Mouse (Mus musculus) ES-Bruce4 (cell line): ENCODE data around the gene Gm32742. TPM values are rescaled to one million over a fixed set of nuclear protein-coding genes. Genes with fewer than 3 reads are reported as not detected.

Experiments used
- H3K27ac ChIP-seq: 2 replicates; pipeline ENCODE4 v1.5.1; 2012; ENCODE audit warnings: low read length, inconsistent platforms; ENCODE audit not compliant: insufficient read depth
- H3K27me3 ChIP-seq: 2 replicates; pipeline ENCODE4 v1.6.1; 2012; ENCODE audit warnings: mild to moderate bottlenecking, low read length, inconsistent platforms; ENCODE audit not compliant: control insufficient read depth, poor library complexity, insufficient read depth, severe bottlenecking
- H3K36me3 ChIP-seq: 2 replicates; pipeline ENCODE4 v1.6.1; 2012; ENCODE audit warnings: inconsistent platforms, mild to moderate bottlenecking, low read length, moderate library complexity; ENCODE audit not compliant: control insufficient read depth, poor library complexity, insufficient read depth, severe bottlenecking
- H3K4me1 ChIP-seq: one replicate; pipeline ENCODE4 v1.8.1; 2011; ENCODE audit warnings: low read length; ENCODE audit not compliant: control insufficient read depth, insufficient read depth
- H3K4me3 ChIP-seq: 2 replicates; pipeline ENCODE4 v1.5.1; 2011; ENCODE audit warnings: low read depth, mild to moderate bottlenecking, low read length
- H3K9ac ChIP-seq: 2 replicates; pipeline ENCODE4 v1.6.1; 2012; ENCODE audit warnings: low read depth, mild to moderate bottlenecking, inconsistent platforms; ENCODE audit not compliant: poor library complexity, severe bottlenecking
- H3K9me3 ChIP-seq: replicated peaks from 2 replicates; pipeline ENCODE4 v1.6.1; 2012; ENCODE audit warnings: mild to moderate bottlenecking, low read length, inconsistent platforms; ENCODE audit not compliant: control insufficient read depth, poor library complexity, insufficient read depth, severe bottlenecking
- CTCF ChIP-seq: IDR thresholded peaks from one replicate; pipeline ENCODE4 v1.8.1; 2011; ENCODE audit warnings: low read depth, low read length
- EP300 ChIP-seq: IDR thresholded peaks from 2 replicates; pipeline ENCODE4 v1.6.1; 2011; ENCODE audit warnings: low read depth, low read length; ENCODE audit not compliant: insufficient read depth
- POLR2A ChIP-seq: IDR thresholded peaks from one replicate; pipeline ENCODE4 v1.8.1; 2011; ENCODE audit warnings: low read length; ENCODE audit not compliant: insufficient read depth
- polyA plus RNA-seq: library from polyadenylated mRNA; stranded (reverse); fragments of >200 nt; gene quantifications from 2 replicates; pipeline ENCODE4 v1.2.4, GENCODE M21; 2011; ENCODE audit warnings: low read depth; ENCODE audit not compliant: missing spikeins, insufficient read depth, insufficient read length

Gm32742 gene
- polyA plus RNA-seq: not detected in 2 replicates

GRCm38 (mm10) chr9:51165312-51166180, at the start of gene Gm32742:
Gm32742 (minus strand) TSS chr9:51165517.
- Histone ChIP-seq H3K4me3 (no peak within 1 kb of the TSS), H3K9ac (no peak within 1 kb of the TSS), H3K36me3 (no peaks in the 10 kb centered on the region), H3K27ac (no peak within 1 kb of the TSS), H3K27me3 (no peaks in the 10 kb centered on the region), H3K9me3 (no peaks in the 10 kb centered on the region), H3K4me1 (no peaks in the 10 kb centered on the region)
- TF ChIP-seq EP300 (no peak), CTCF (no peak), POLR2A (no peak)

GRCm38 (mm10) chr9:51213729-51214237, 48.5 kb upstream of the Gm32742 start:
- H3K9me3 ChIP-seq: no peaks in the 10 kb centered on the region
- no peak overlapping the region for H3K9ac ChIP-seq
- TF ChIP-seq CTCF: no peak
- TF ChIP-seq POLR2A: no peak
- no peak for TF ChIP-seq EP300
- H3K27me3 ChIP-seq: no peaks in the 10 kb centered on the region; the same call in 1 of the 2 replicates
- H3K27ac ChIP-seq: no peak overlapping the region
- no peaks in the 10 kb centered on the region for H3K4me1 ChIP-seq
- H3K36me3 ChIP-seq: no peaks in the 10 kb centered on the region
- H3K4me3 ChIP-seq: no peak overlapping the region

- TF ChIP-seq CTCF: no peak
- TF ChIP-seq POLR2A: no peak
- TF ChIP-seq EP300: no peak
- H3K9me3 ChIP-seq: no peaks in the 10 kb centered on the region
- H3K36me3 ChIP-seq: no peaks in the 10 kb centered on the region
- H3K27me3 ChIP-seq: no peaks in the 10 kb centered on the region; the same call in 1 of the 2 replicates
- no peaks in the 10 kb centered on the region for H3K4me1 ChIP-seq
- no peak within 1 kb of the TSS for H3K27ac ChIP-seq
- H3K4me3 ChIP-seq: no peak within 1 kb of the TSS
- H3K9ac ChIP-seq: no peak within 1 kb of the TSS
Measured at GRCm38 (mm10) chr9:51213023-51213728, 47.9 kb upstream of the Gm32742 start, which contains the start of gene Pou2af1. Pou2af1 (plus strand) TSS chr9:51213708.

- no peaks in the 10 kb centered on the region for H3K9me3 ChIP-seq
- H3K4me3 ChIP-seq: no peak overlapping the region
- no peaks in the 10 kb centered on the region for H3K4me1 ChIP-seq
- no peak overlapping the region for H3K27ac ChIP-seq
- no peak overlapping the region for H3K9ac ChIP-seq
- H3K27me3 ChIP-seq: no peaks in the 10 kb centered on the region; the same call in 1 of the 2 replicates
- TF ChIP-seq CTCF: no peak
- TF ChIP-seq EP300: no peak
- TF ChIP-seq POLR2A: no peak
- no peaks in the 10 kb centered on the region for H3K36me3 ChIP-seq
Measured at GRCm38 (mm10) chr9:51211191-51211590, 45.9 kb upstream of the Gm32742 start.

GRCm38 (mm10) chr9:51208974-51209332, 43.6 kb upstream of the Gm32742 start:
- Histone ChIP-seq H3K27ac (no peak overlapping the region), H3K4me1 (no peaks in the 10 kb centered on the region)
- TF ChIP-seq POLR2A: no peak

More at GRCm38 (mm10) chr9:51208974-51209332, 43.6 kb upstream of the Gm32742 start:
- Histone ChIP-seq H3K9ac (no peak overlapping the region), H3K36me3 (no peaks in the 10 kb centered on the region), H3K4me3 (no peak overlapping the region), H3K9me3 (no peaks in the 10 kb centered on the region), H3K27me3 (no peaks in the 10 kb centered on the region; the same call in 1 of the 2 replicates)
